Mouse (Mus musculus) midbrain, embryonic 13.5 days (tissue): Measurements from ENCODE around the gene Brsk2. TPM values are rescaled to one million over a fixed set of nuclear protein-coding genes. Genes with fewer than 3 reads are reported as not detected.

ENCODE experiments used
- ATAC-seq: fragments of 200-750 bp; cut with Nextera tagmentation; 2 replicates; pipeline ENCODE4 v1.8.0; 2017; ENCODE audit warnings: mild to moderate bottlenecking, moderate TSS enrichment, moderate library complexity
- H3K27ac ChIP-seq: fragments of 300-500 bp; sonication (generic); 2 replicates; pipeline ENCODE4 v1.5.1; 2015; ENCODE audit warnings: inconsistent platforms, mild to moderate bottlenecking, moderate library complexity
- H3K27me3 ChIP-seq: fragments of 300-500 bp; sonication (generic); 2 replicates; pipeline ENCODE4 v1.6.1; 2015; ENCODE audit warnings: mild to moderate bottlenecking, inconsistent platforms
- H3K36me3 ChIP-seq: fragments of 300-500 bp; sonication (generic); 2 replicates; pipeline ENCODE4 v1.6.1; 2015; ENCODE audit warnings: mild to moderate bottlenecking, inconsistent platforms
- H3K4me1 ChIP-seq: fragments of 300-500 bp; sonication (generic); replicated peaks from 2 replicates; pipeline ENCODE4 v1.6.1; 2015; ENCODE audit warnings: inconsistent platforms
- H3K4me2 ChIP-seq: fragments of 300-500 bp; sonication (generic); replicated peaks from 2 replicates; pipeline ENCODE4 v1.6.1; 2015; ENCODE audit warnings: moderate library complexity, mild to moderate bottlenecking, inconsistent platforms
- H3K4me3 ChIP-seq: fragments of 300-500 bp; sonication (generic); replicated peaks from 2 replicates; pipeline ENCODE4 v1.5.1; 2015; ENCODE audit warnings: mild to moderate bottlenecking, inconsistent platforms
- H3K9ac ChIP-seq: fragments of 300-500 bp; sonication (generic); replicated peaks from 2 replicates; pipeline ENCODE4 v1.6.1; 2015; ENCODE audit warnings: mild to moderate bottlenecking, inconsistent platforms
- H3K9me3 ChIP-seq: fragments of 300-500 bp; sonication (generic); 2 replicates; pipeline ENCODE4 v1.6.1; 2016; ENCODE audit warnings: mild to moderate bottlenecking, inconsistent platforms
- WGBS: fragments of 180-500 bp; shearing (Covaris S2); methylation state at CpG from one replicate; pipeline ENCODE4 v1.1.7; 2015; 5-methylcytosine and 5-hydroxymethylcytosine counted together
- microRNA-seq: library from miRNA; unstranded; fragments of <30 nt; microRNA quantifications from one replicate; pipeline ENCODE4, GENCODE M21; 2016
- polyA plus RNA-seq: library from polyadenylated mRNA; unstranded; fragments of >200 nt; fragmentation: Nextera tagmentation; extraction: Ambion mirVana; gene quantifications from 2 replicates; pipeline ENCODE4 v1.2.1, GENCODE M21; 2015

Brsk2 gene
- polyA plus RNA-seq, 1 experiment from 2014 or later = 29.4 TPM

DNA sequence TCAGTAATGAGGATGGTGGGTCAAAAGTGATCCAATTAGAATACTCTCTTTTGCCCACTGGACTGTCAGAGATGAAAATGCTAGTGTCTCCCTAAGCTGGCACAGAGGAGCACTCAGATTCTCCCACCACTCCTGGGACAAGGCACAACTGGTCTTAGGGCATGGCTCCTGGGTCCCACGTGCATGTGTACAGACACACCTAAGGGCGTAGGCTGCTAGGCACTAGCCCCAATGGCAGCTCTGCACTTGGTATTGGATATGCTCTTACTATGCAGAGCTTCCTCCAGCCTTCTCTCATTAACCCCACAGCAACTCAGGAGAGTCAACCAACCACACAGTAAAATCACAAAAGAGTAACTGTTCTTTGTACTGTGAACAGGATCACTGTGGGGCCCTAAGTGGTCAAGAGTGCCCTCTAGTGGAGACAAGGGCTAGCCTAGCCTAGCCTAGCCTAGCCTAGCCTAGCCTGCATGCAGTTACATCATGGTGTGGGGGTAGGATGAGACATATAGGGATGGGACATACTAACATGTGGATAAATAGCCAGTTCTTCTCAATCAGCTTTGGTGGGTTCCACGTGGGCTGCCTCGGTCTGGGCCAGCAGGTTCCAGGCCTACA, 88.1 kb downstream of the Brsk2 start:
- Histone ChIP-seq H3K4me1 (peaks cover 3% of the 10 kb centered on the region; the same call in 1 of the 2 replicates), H3K36me3 (no peaks in the 10 kb centered on the region), H3K4me3 (no peak overlapping the region), H3K27me3 (no peaks in the 10 kb centered on the region), H3K9me3 (no peaks in the 10 kb centered on the region), H3K27ac (no peak overlapping the region), H3K4me2 (no peak overlapping the region), H3K9ac (no peak overlapping the region)
- ATAC-seq = peak; percentile 79
- 79% methylated on average over 4 of the region's 4 CpGs for WGBS

DNA sequence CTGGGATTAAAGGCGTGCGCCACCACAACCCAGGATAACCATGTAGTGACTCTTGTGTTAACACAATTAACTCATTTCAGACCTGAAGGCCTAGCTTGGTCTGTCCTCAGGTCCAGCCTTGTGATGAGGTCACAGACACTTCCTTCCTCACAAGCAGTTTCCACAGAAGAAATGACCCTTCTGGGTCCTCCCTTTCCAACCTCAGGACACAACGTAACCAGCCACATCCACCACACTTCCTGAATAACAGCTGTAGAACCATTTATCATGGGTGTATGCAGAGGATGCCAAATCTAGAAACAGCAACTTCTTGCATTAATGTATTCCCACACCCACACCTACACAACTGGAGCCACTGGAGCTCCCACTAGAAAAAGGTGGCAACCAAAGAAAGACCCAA, 91.2 kb downstream of the Brsk2 start:
- no peak overlapping the region for H3K9ac ChIP-seq
- no peaks in the 10 kb centered on the region for H3K9me3 ChIP-seq
- no peaks in the 10 kb centered on the region for H3K36me3 ChIP-seq
- no peak for ATAC-seq
- peaks cover 3% of the 10 kb centered on the region; the same call in 1 of the 2 replicates for H3K4me1 ChIP-seq
- 99% methylated on average over 3 of the region's 3 CpGs for WGBS
- no peak overlapping the region for H3K4me2 ChIP-seq
- H3K27ac ChIP-seq = no peak overlapping the region
- no peaks in the 10 kb centered on the region for H3K27me3 ChIP-seq
- H3K4me3 ChIP-seq = no peak overlapping the region

DNA sequence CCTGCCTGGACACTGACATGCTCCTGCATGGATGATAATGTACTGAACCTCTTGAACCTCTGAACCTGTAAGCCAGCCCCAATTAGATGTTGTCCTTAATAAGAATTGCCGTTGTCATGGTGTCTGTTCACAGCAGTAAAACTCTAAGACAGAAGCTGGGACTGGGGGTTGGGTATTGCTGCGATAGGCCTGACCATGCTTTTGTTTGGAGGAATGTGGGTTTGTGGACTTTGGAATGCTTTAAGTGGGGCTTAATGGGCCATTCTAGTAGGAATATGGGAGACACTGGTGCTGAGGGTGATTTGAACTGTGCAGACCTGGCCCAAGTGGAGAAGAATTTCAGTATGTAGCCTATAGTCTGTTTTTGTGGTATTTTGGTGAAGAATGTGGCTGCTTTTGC, 95.8 kb downstream of the Brsk2 start:
- no peak for ATAC-seq
- 19% methylated on average over 2 of the region's 2 CpGs for WGBS
- H3K27me3 ChIP-seq = no peaks in the 10 kb centered on the region
- no peaks in the 10 kb centered on the region for H3K4me1 ChIP-seq
- no peaks in the 10 kb centered on the region for H3K9me3 ChIP-seq
- no peak overlapping the region for H3K4me3 ChIP-seq
- no peak overlapping the region for H3K9ac ChIP-seq
- no peak overlapping the region for H3K4me2 ChIP-seq
- no peak overlapping the region for H3K27ac ChIP-seq
- H3K36me3 ChIP-seq = 0 out of 2 replicates have a peak, but pooled peaks cover 7% of the 10 kb centered on the region

DNA sequence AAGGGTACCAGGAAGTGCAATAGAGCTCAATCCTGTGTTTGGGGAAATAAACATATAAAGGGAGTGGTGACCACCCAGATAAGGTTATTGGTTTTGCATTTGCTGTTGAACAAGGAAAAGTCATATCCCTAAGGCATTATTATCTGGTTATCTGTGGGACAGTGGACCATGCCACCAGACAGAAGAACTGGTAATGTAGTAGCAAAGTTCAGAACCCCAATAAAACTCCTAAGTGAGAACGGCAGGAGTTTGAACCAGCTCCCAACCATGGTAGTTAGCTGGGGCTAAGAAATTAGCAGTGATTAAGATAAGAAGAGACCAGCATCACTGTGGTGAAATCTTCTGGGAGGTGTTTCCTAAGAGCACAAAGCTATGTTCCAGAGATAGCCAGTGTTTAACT, 96.4 kb downstream of the Brsk2 start:
- 0 out of 2 replicates have a peak, but pooled peaks cover 7% of the 10 kb centered on the region for H3K36me3 ChIP-seq
- H3K9ac ChIP-seq = no peak overlapping the region
- no peaks in the 10 kb centered on the region for H3K9me3 ChIP-seq
- no peak overlapping the region for H3K27ac ChIP-seq
- no peak overlapping the region for H3K4me3 ChIP-seq
- no peaks in the 10 kb centered on the region for H3K27me3 ChIP-seq
- ATAC-seq = no peak
- no peaks in the 10 kb centered on the region for H3K4me1 ChIP-seq
- WGBS = 91% methylated on average over 1 of the region's 1 CpGs
- no peak overlapping the region for H3K4me2 ChIP-seq

DNA sequence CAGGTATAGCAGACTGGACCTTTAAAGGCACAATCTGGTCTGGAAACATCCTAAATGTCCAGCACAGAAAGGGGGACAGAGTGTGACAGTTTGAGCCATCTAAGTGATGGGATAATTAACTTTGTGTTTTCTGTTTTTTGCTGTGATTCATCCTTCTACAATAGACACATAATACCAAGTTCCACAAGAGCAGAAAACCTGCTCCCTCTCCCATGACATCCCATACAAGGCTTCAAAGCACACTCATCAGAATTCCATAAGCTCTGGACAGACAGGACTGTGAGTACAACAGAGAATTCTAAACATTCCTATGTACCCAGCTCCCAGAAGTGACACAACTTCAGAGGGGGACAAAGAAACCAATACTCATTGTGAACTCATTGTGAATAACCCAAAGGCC, 101.0 kb downstream of the Brsk2 start:
- Histone ChIP-seq H3K9ac (no peak overlapping the region), H3K27me3 (no peaks in the 10 kb centered on the region), H3K4me3 (no peak overlapping the region), H3K4me2 (no peak overlapping the region), H3K27ac (no peak overlapping the region), H3K36me3 (peaks cover 15% of the 10 kb centered on the region; the same call in 1 of the 2 replicates), H3K4me1 (no peaks in the 10 kb centered on the region), H3K9me3 (no peaks in the 10 kb centered on the region)
- no peak for ATAC-seq

Small RNA genes lying within 50 kb of the gene (microRNA-seq; reads per million reads assigned to microRNA genes)
- gene Mir3104 = 1.6 reads per million

Other genes with a start within 250 kb of the Brsk2 start
- not detected in 2 replicates for gene Muc5ac, start 160.8 kb upstream of the Brsk2 start, polyA plus RNA-seq
- 0.04 TPM in 2 replicates for gene Muc5b, start 110.7 kb upstream of the Brsk2 start, polyA plus RNA-seq
- gene Tollip, start 31.2 kb upstream of the Brsk2 start, polyA plus RNA-seq = 69.0 and 71.2 TPM in 2 replicates
- gene Mob2, start 111.3 kb downstream of the Brsk2 start, polyA plus RNA-seq = 52.3 and 56.9 TPM in 2 replicates
- gene Dusp8, start 146.1 kb downstream of the Brsk2 start, polyA plus RNA-seq = 66.0 and 69.1 TPM in 2 replicates
- 0.44 TPM in 1 of 2 replicates, not detected in the other for gene Gm45618, start 171.0 kb downstream of the Brsk2 start, polyA plus RNA-seq
- gene Gm39115, start 186.3 kb downstream of the Brsk2 start, polyA plus RNA-seq = not detected in 2 replicates
- not detected in 2 replicates for gene Gm45337, start 194.9 kb downstream of the Brsk2 start, polyA plus RNA-seq
- not detected in 2 replicates for gene Gm29735, start 207.4 kb downstream of the Brsk2 start, polyA plus RNA-seq
- gene Gm4553, start 216.0 kb downstream of the Brsk2 start, polyA plus RNA-seq = not detected in 2 replicates
- not detected in 2 replicates for gene Krtap5-2, start 226.3 kb downstream of the Brsk2 start, polyA plus RNA-seq
- gene Gm10153, start 240.6 kb downstream of the Brsk2 start, polyA plus RNA-seq = not detected in 2 replicates